In the genomic region with DNA sequence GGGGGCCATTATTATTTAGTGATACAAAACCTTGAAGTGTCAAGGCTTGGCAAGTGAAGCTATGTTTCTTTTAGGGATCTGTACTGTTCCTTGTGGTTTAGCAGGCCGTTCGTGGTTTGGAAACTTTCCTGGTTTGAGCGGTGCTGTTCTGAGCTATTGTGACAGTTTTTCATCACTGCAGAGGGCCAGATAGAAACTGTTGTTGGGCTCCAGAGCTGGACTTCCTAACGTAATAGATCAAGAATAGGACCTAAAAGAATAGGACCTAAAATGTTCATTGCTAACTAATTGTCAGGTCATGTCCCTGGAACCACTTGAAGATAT, we compare ENCODE assay signal across 7 mouse cellular contexts. TPM values are rescaled to one million over a fixed set of nuclear protein-coding genes. Genes with fewer than 3 reads are reported as not detected.
DNase-seq lines count a peak whose midpoint lies in the region; ATAC-seq and TF ChIP-seq lines count a peak whose summit lies in the region.

No protein-coding gene starts in this region.

- no peak for DNase-seq in lung, postnatal 0 days (ENCODE audit: low spot score)
- DNase-seq in lung, postnatal 14 days = no peak
- no peak for DNase-seq in urinary bladder, postnatal 36 days (ENCODE audit: low spot score in 2 of 2)
- DNase-seq in adrenal gland, postnatal 14 days = no peak

- no peaks in the 10 kb centered on the region for H3K9me3 ChIP-seq in lung, postnatal 0 days (ENCODE audit: low read length)
- no peaks in the 10 kb centered on the region for H3K9me3 ChIP-seq in forebrain, embryonic 12.5 days
- no peaks in the 10 kb centered on the region for H3K9me3 ChIP-seq in liver, embryonic 12.5 days (replicated peaks)
- H3K9me3 ChIP-seq in stomach, embryonic 15.5 days = no peaks in the 10 kb centered on the region

- H3K27ac ChIP-seq in lung, postnatal 0 days (ENCODE audit: low read length) = no peak overlapping the region; the same call in 1 of the 2 replicates
- no peak overlapping the region for H3K27ac ChIP-seq in forebrain, embryonic 12.5 days
- peak overlapping the region; percentile 70 for H3K27ac ChIP-seq in liver, embryonic 12.5 days
- H3K27ac ChIP-seq in stomach, embryonic 15.5 days = no peak overlapping the region

- ATAC-seq in lung, postnatal 0 days = no peak
- ATAC-seq in forebrain, embryonic 12.5 days (ENCODE audit: low FRiP score) = 0 out of 2 replicates have a peak, but pooled peaks have one; percentile 0
- ATAC-seq in liver, embryonic 12.5 days = 0 out of 2 replicates have a peak, but pooled peaks have one; percentile 0
- no peak for ATAC-seq in stomach, embryonic 15.5 days (ENCODE audit: insufficient read depth, low FRiP score, low read depth)

- under 1% methylated on average over 4 of the region's 4 CpGs for WGBS in lung, postnatal 0 days
- WGBS in forebrain, embryonic 12.5 days = 3% methylated on average over 4 of the region's 4 CpGs
- WGBS in liver, embryonic 12.5 days (ENCODE audit: insufficient replicate concordance) = 0% methylated on average over 4 of the region's 4 CpGs
- 0% methylated on average over 4 of the region's 4 CpGs for WGBS in stomach, embryonic 15.5 days

- no peak for TF ChIP-seq CTCF in lung, postnatal 0 days (IDR thresholded peaks at IDR 0.05)

- peak overlapping the region; percentile 65 for H3K4me3 ChIP-seq in lung, postnatal 0 days (ENCODE audit: low read depth, low read length)
- H3K4me3 ChIP-seq in forebrain, embryonic 12.5 days (replicated peaks) = peak overlapping the region; percentile 80
- peak overlapping the region; percentile 87 for H3K4me3 ChIP-seq in liver, embryonic 12.5 days
- peak overlapping the region; percentile 73 for H3K4me3 ChIP-seq in stomach, embryonic 15.5 days (replicated peaks)

- H3K36me3 ChIP-seq in lung, postnatal 0 days (ENCODE audit: insufficient read depth, low read length) = no peaks in the 10 kb centered on the region
- H3K36me3 ChIP-seq in forebrain, embryonic 12.5 days (replicated peaks) = peaks cover 22% of the 10 kb centered on the region
- H3K36me3 ChIP-seq in liver, embryonic 12.5 days = peaks cover 34% of the 10 kb centered on the region
- H3K36me3 ChIP-seq in stomach, embryonic 15.5 days = peaks cover 5% of the 10 kb centered on the region; the same call in 1 of the 2 replicates

- no peak for TF ChIP-seq EP300 in lung, postnatal 0 days (IDR thresholded peaks at IDR 0.05)

- no peaks in the 10 kb centered on the region for H3K4me1 ChIP-seq in lung, postnatal 0 days (ENCODE audit: insufficient read depth, low read depth, low read length)
- peaks cover 16% of the 10 kb centered on the region for H3K4me1 ChIP-seq in forebrain, embryonic 12.5 days
- H3K4me1 ChIP-seq in liver, embryonic 12.5 days = peaks cover 28% of the 10 kb centered on the region
- H3K4me1 ChIP-seq in stomach, embryonic 15.5 days = peaks cover 7% of the 10 kb centered on the region

- peak overlapping the region; percentile 75 for H3K4me2 ChIP-seq in lung, postnatal 0 days (replicated peaks; ENCODE audit: low read depth, low read length)
- peak overlapping the region; percentile 68 for H3K4me2 ChIP-seq in forebrain, embryonic 12.5 days
- peak overlapping the region; percentile 79 for H3K4me2 ChIP-seq in liver, embryonic 12.5 days
- peak overlapping the region; percentile 73 for H3K4me2 ChIP-seq in stomach, embryonic 15.5 days

- no peaks in the 10 kb centered on the region for H3K27me3 ChIP-seq in lung, postnatal 0 days (replicated peaks; ENCODE audit: insufficient read depth, low read length)
- H3K27me3 ChIP-seq in forebrain, embryonic 12.5 days = no peaks in the 10 kb centered on the region
- H3K27me3 ChIP-seq in liver, embryonic 12.5 days (replicated peaks) = no peaks in the 10 kb centered on the region
- H3K27me3 ChIP-seq in stomach, embryonic 15.5 days (replicated peaks) = no peaks in the 10 kb centered on the region

- no peak overlapping the region; the same call in 1 of the 2 replicates for H3K9ac ChIP-seq in lung, postnatal 0 days (replicated peaks; ENCODE audit: low read depth)
- peak overlapping the region; percentile 60 for H3K9ac ChIP-seq in forebrain, embryonic 12.5 days
- H3K9ac ChIP-seq in liver, embryonic 12.5 days = peak overlapping the region; percentile 81
- H3K9ac ChIP-seq in stomach, embryonic 15.5 days = peak overlapping the region; percentile 46; the same call in 1 of the 2 replicates

RNA-seq across cellular contexts. Expression of gene Zgrf1, which starts 0.4 kb away (rescaled TPM):
- 1.0 and 1.1 TPM in 2 replicates for polyA plus RNA-seq in lung, postnatal 0 days (2015; fragmentation: Nextera tagmentation; extraction: Ambion mirVana)
- polyA plus RNA-seq in forebrain, embryonic 12.5 days (2016; fragmentation: Nextera tagmentation; extraction: Ambion mirVana) = 16.5 and 20.0 TPM in 2 replicates
- 6.9 and 8.9 TPM in 2 replicates for polyA plus RNA-seq in liver, embryonic 12.5 days (2016; fragmentation: Nextera tagmentation; extraction: Ambion mirVana)
- polyA plus RNA-seq in stomach, embryonic 15.5 days (2015; fragmentation: Nextera tagmentation; extraction: Ambion mirVana) = 7.2 and 8.1 TPM in 2 replicates
- total RNA-seq in adrenal gland, postnatal 14 days (2021) = 2.8 and 3.2 TPM in 2 replicates

RNA-seq across cellular contexts. Expression of gene Larp7, which starts 0.5 kb away (rescaled TPM):
- 20.5 and 23.1 TPM in 2 replicates for polyA plus RNA-seq in lung, postnatal 0 days (2015; fragmentation: Nextera tagmentation; extraction: Ambion mirVana)
- 72.5 and 75.1 TPM in 2 replicates for polyA plus RNA-seq in forebrain, embryonic 12.5 days (2016; fragmentation: Nextera tagmentation; extraction: Ambion mirVana)
- polyA plus RNA-seq in liver, embryonic 12.5 days (2016; fragmentation: Nextera tagmentation; extraction: Ambion mirVana) = 41.4 and 42.7 TPM in 2 replicates
- 50.9 and 55.5 TPM in 2 replicates for polyA plus RNA-seq in stomach, embryonic 15.5 days (2015; fragmentation: Nextera tagmentation; extraction: Ambion mirVana)
- total RNA-seq in adrenal gland, postnatal 14 days (2021) = 23.5 and 25.3 TPM in 2 replicates

RNA-seq across cellular contexts. Expression of gene Ank2, which starts 54.5 kb away (rescaled TPM):
- 3.9 and 4.4 TPM in 2 replicates for polyA plus RNA-seq in lung, postnatal 0 days (2015; fragmentation: Nextera tagmentation; extraction: Ambion mirVana)
- polyA plus RNA-seq in forebrain, embryonic 12.5 days (2016; fragmentation: Nextera tagmentation; extraction: Ambion mirVana) = 118 and 121 TPM in 2 replicates
- polyA plus RNA-seq in liver, embryonic 12.5 days (2016; fragmentation: Nextera tagmentation; extraction: Ambion mirVana) = 9.0 and 10.1 TPM in 2 replicates
- polyA plus RNA-seq in stomach, embryonic 15.5 days (2015; fragmentation: Nextera tagmentation; extraction: Ambion mirVana) = 32.0 and 32.2 TPM in 2 replicates
- 65.5 and 71.9 TPM in 2 replicates for total RNA-seq in adrenal gland, postnatal 14 days (2021)

Comparison
In these comparisons a context has a peak if more than half of its experiments do, and no peak if none do; other contexts are left out.
1. ATAC-seq: peak in forebrain, embryonic 12.5 days (single experiment) and liver, embryonic 12.5 days (single experiment); none in lung, postnatal 0 days (single experiment) and stomach, embryonic 15.5 days (single experiment).
2. Peak in every context shown above with its lines, with median percentiles within 50 percentile points of each other: H3K4me2 ChIP-seq and H3K4me3 ChIP-seq.